Mouse (Mus musculus) forebrain, embryonic 12.5 days (tissue): Measurements from ENCODE around the gene Fbxo30. TPM values are rescaled to one million over a fixed set of nuclear protein-coding genes. Genes with fewer than 3 reads are reported as not detected.
A peak's percentile ranks its signal among the peaks of the same experiment; 100 is the strongest.
"Not testable (repeated sequence)": the region's sequence is repeated elsewhere in the genome, so short reads cannot be mapped to it uniquely, and the experiment has no call there.

Source experiments
- ATAC-seq: fragments of 200-750 bp; cut with Nextera tagmentation; 2 replicates; pipeline ENCODE4 v1.8.0; 2017; ENCODE audit warnings: moderate TSS enrichment; ENCODE audit not compliant: low FRiP score
- H3K27ac ChIP-seq: fragments of 300-500 bp; sonication (generic); 2 replicates; pipeline ENCODE4 v1.5.1; 2016; ENCODE audit warnings: mild to moderate bottlenecking
- H3K27me3 ChIP-seq: fragments of 300-500 bp; sonication (generic); 2 replicates; pipeline ENCODE4 v1.6.1; 2016; ENCODE audit warnings: mild to moderate bottlenecking
- H3K36me3 ChIP-seq: fragments of 300-500 bp; sonication (generic); replicated peaks from 2 replicates; pipeline ENCODE4 v1.6.1; 2016; ENCODE audit warnings: mild to moderate bottlenecking
- H3K4me1 ChIP-seq: fragments of 300-500 bp; sonication (generic); 2 replicates; pipeline ENCODE4 v1.6.1; 2016
- H3K4me2 ChIP-seq: fragments of 300-500 bp; sonication (generic); 2 replicates; pipeline ENCODE4 v1.6.1; 2016; ENCODE audit warnings: mild to moderate bottlenecking, moderate library complexity
- H3K4me3 ChIP-seq: fragments of 300-500 bp; sonication (generic); replicated peaks from 2 replicates; pipeline ENCODE4 v1.5.1; 2016; ENCODE audit warnings: mild to moderate bottlenecking
- H3K9ac ChIP-seq: fragments of 300-500 bp; sonication (generic); 2 replicates; pipeline ENCODE4 v1.6.1; 2016; ENCODE audit warnings: mild to moderate bottlenecking
- H3K9me3 ChIP-seq: fragments of 300-500 bp; sonication (generic); 2 replicates; pipeline ENCODE4 v1.6.1; 2016
- WGBS: fragments of 180-500 bp; shearing (Covaris S2); methylation state at CpG from one replicate; pipeline ENCODE4 v1.1.7; 2016; 5-methylcytosine and 5-hydroxymethylcytosine counted together
- polyA plus RNA-seq: library from polyadenylated mRNA; unstranded; fragments of >200 nt; fragmentation: Nextera tagmentation; extraction: Ambion mirVana; gene quantifications from 2 replicates; pipeline ENCODE4 v1.2.1, GENCODE M21; 2016

Fbxo30 gene
- 43.7 and 46.6 TPM in 2 replicates for polyA plus RNA-seq

DNA sequence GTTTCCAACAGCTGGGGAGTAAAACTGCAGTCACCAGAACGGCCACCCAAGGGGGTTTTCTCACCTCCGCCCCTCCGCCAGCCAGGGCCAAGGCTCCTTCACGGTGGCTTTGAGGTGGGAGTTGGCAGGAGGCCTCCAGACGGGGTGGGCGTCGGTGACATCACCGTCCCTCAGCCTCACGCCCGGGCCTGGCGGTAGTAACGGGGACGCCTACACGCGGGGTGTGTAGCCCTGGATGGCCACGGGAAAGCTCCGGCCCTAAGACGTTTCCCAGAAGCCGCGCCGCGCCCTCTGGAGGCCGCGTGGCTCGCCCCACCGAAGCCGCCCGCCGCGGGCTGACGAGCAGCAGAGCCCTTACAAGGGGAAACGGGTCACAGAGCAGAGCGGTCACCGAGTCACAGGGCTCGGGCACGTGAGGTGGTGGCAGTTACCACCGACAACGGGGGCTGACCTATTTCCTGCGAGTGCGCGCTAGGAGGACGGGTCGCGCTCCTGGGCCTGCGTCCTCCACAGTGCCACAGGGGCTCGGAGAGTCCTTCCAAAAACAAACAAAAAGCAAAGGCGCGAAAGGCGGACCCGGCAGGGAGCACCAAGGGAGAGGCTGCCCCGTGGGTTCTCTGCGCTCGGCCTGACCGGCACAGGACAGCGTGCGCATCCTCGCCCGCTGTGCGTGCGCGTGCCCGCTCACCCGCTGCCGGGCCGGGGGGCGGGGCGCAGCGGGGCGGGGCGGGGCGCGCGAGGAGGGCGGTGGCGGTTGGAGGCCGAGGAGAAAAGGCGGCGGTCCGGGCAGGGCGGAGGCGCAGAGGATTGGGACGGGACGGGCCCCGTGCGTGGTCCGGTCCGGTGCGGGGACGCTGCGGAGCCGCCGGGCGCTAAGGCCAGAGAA is at the start of gene Fbxo30:
Gene Fbxo30 (plus strand): TSS at position 753 of the 886 bp plus-strand sequence.
- Histone ChIP-seq H3K36me3 (no peaks in the 10 kb centered on the region), H3K4me3 (peak within 1 kb of the TSS; percentile 95), H3K9ac (peak within 1 kb of the TSS; percentile 94), H3K4me2 (peak within 1 kb of the TSS; percentile 79), H3K4me1 (peaks cover 7% of the 10 kb centered on the region; the same call in 1 of the 2 replicates), H3K9me3 (no peaks in the 10 kb centered on the region), H3K27ac (peak within 1 kb of the TSS; percentile 97), H3K27me3 (no peaks in the 10 kb centered on the region)
- WGBS, result under 1% methylated on average over 71 of the region's 93 CpGs
- peak; percentile 93 for ATAC-seq

DNA sequence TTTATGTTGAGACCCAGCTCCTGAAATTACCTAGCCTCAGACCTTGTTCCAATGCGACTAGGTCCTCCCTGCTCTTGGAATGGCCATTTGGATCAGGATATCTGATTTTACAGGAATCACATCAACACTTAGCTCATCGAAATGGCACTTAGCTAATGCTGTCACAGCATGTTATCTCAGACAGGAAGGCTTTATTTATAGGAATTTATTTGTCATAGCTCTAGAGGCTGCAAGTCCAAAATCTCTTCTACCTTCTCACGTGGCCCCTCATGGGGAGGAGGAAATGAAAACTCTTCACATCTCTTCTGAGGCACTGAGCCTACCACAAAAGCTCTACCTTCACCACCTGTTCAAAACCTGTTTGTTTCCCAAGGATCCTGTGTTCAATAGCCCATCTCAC is 47.9 kb upstream of the Fbxo30 start:
- no peaks in the 10 kb centered on the region for H3K27me3 ChIP-seq
- WGBS, result 77% methylated on average over 3 of the region's 3 CpGs
- H3K9me3 ChIP-seq, result no peaks in the 10 kb centered on the region
- H3K4me3 ChIP-seq, result no peak overlapping the region
- no peaks in the 10 kb centered on the region for H3K4me1 ChIP-seq
- H3K4me2 ChIP-seq, result no peak overlapping the region
- no peaks in the 10 kb centered on the region for H3K36me3 ChIP-seq
- no peak for ATAC-seq
- H3K27ac ChIP-seq, result no peak overlapping the region
- no peak overlapping the region for H3K9ac ChIP-seq

DNA sequence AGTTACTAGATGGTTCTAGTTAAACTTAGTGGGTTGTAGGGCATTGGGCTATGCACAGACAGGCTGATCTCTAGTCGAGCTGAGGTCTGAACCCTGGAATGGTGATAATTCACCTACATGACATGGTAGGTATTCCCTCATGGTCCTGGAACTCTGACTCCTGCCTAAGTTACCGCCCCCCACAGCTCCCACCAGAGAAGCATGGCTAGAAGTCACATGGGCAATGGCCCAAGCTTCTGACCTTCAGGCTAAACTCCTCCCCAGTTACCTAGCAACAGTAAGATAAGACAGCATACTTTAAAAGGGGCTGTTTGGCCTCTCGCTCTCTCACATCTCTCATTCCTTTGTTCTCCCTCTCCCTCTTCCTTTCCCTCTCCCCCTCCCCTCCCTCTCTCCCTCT is 38.1 kb upstream of the Fbxo30 start:
- H3K27ac ChIP-seq, result not testable (repeated sequence)

DNA sequence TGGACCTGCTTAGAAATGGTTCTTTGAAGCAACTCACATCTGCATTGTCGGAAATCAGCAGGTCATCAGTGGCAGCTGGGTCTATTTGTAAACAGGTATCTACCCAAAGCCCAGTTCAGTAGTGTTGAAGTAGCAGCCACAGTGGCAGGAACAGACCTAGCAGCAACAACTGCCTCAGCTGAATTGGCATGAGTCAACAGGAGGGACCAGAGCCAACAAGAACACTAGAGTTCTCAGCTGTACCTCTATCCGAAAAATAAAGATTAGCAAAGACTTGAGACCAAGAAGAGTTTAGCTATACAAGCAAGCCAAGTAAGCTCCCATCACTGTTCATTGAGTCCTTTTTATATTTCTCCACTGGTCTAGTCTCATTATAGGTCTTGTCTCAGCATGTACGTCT is 32.9 kb upstream of the Fbxo30 start:
- Histone ChIP-seq H3K4me1 (no peaks in the 10 kb centered on the region), H3K36me3 (no peaks in the 10 kb centered on the region), H3K4me3 (no peak overlapping the region), H3K9me3 (no peaks in the 10 kb centered on the region), H3K27ac (no peak overlapping the region), H3K9ac (no peak overlapping the region), H3K4me2 (no peak overlapping the region), H3K27me3 (no peaks in the 10 kb centered on the region)
- no peak for ATAC-seq
- 87% methylated on average over 3 of the region's 3 CpGs for WGBS

More for the DNA sequence above, 38.1 kb upstream of the Fbxo30 start:
- not testable (repeated sequence) for H3K27me3 ChIP-seq, H3K4me2 ChIP-seq, H3K4me3 ChIP-seq, ATAC-seq, H3K36me3 ChIP-seq, H3K9me3 ChIP-seq, H3K9ac ChIP-seq, H3K4me1 ChIP-seq
- 67% methylated on average over 3 of the region's 3 CpGs for WGBS

DNA sequence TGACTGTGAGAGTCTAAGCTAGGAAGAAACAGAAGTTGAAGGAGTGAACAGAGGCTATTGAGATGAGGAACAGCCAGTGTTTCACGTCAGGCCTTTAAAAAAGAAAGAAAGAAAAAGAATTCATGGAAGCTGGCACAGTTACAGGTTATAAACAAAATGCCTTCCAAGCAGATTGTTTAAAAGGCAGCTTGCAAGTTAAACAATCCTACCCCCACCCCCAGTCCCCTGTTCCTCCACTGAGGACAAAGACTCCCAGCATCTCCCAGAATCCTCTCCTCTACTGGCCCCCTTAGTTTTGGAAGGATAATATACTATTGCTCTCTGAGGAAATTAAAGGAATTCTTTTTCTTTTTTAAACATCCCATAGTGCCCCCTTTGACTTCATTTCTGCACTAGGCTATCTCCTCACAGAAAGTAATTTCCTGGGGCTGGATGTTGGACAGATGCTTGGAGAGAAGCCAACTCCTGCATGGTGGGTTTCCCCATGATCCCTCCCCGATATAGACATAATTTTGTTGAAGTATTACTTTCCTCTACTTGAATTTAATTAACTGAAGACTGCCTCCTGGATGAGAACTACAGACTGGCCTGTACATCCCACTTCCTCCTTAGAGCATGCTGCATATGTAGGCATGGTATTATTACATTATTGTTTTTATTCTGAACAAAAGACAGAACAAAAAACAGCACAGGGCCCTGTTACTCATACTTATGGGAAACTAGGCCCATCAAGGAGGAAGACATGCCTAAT is 30.7 kb upstream of the Fbxo30 start:
- no peaks in the 10 kb centered on the region for H3K4me1 ChIP-seq
- ATAC-seq, result no peak
- H3K4me3 ChIP-seq, result no peak overlapping the region
- H3K27me3 ChIP-seq, result no peaks in the 10 kb centered on the region
- H3K9me3 ChIP-seq, result no peaks in the 10 kb centered on the region
- 49% methylated on average over 2 of the region's 2 CpGs for WGBS
- H3K4me2 ChIP-seq, result no peak overlapping the region
- H3K9ac ChIP-seq, result no peak overlapping the region
- no peak overlapping the region for H3K27ac ChIP-seq
- no peaks in the 10 kb centered on the region for H3K36me3 ChIP-seq

DNA sequence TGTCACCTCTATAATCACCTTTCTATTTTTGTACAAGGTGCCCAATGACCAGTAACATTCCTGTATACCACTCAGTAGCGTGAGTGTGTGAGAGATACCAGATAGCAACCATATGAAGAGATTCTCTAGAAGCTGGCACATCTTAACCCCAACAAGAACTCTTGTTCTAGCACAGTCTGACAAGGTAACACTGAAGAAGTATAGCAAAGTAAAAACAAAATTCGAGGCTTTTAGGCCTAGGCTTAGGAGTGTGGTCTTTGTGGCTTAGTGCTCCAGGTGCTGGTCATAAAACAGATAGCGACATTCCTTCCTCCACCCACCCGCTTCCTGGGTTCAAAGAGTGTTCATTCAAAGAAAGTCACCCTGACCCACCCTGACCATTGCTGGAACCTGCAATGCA is 27.5 kb upstream of the Fbxo30 start:
- 90% methylated on average over 4 of the region's 4 CpGs for WGBS
- not testable (repeated sequence) for H3K27ac ChIP-seq, H3K27me3 ChIP-seq, H3K9ac ChIP-seq, H3K4me3 ChIP-seq, H3K9me3 ChIP-seq, H3K36me3 ChIP-seq, H3K4me1 ChIP-seq, H3K4me2 ChIP-seq, ATAC-seq

DNA sequence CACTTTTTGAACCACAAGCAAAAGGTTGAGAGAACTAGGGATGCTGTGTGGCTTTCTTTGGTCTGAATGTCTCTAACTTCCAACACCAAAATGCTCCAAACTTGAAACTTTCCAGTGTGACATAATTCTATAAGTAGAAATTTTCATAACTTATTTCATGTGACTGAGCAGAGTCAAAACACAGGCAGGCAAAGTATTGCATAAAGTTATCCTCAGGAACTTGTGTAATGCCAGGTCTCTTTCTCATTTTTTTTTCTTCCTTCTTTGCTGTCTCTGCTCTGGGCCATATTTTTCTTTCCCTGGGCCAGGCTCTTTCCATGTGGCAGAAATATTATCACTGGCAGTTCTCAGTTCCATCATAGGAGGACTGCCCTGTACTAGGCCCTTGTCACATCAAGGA is 21.0 kb upstream of the Fbxo30 start:
- no peak overlapping the region for H3K9ac ChIP-seq
- H3K4me3 ChIP-seq, result no peak overlapping the region
- H3K27me3 ChIP-seq, result no peaks in the 10 kb centered on the region
- H3K4me1 ChIP-seq, result no peaks in the 10 kb centered on the region
- no peak for ATAC-seq
- no peaks in the 10 kb centered on the region for H3K36me3 ChIP-seq
- H3K9me3 ChIP-seq, result no peaks in the 10 kb centered on the region
- no peak overlapping the region for H3K27ac ChIP-seq
- H3K4me2 ChIP-seq, result no peak overlapping the region

DNA sequence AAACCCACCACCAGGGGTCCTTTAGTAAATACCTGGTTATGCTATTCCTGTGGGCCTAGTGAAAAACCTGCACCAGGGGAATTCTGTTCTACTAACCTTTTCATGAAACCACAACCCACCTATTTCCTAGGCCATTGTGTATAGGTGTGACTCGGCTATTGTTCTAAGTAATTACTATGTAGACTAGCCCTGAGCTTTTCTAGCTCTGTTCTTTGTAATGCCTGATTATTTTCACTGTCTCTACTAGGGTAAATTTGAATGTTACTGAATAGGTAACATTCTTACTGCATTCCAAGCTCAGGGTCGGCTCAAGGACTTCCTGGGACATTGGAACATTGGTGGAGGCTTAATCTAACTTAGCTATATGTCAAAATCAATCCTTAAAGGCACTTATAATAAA is 18.8 kb upstream of the Fbxo30 start:
- not testable (repeated sequence) for H3K4me2 ChIP-seq, H3K27me3 ChIP-seq, H3K36me3 ChIP-seq, H3K9ac ChIP-seq, H3K27ac ChIP-seq, ATAC-seq, H3K4me1 ChIP-seq, H3K9me3 ChIP-seq, H3K4me3 ChIP-seq
- WGBS, result 83% methylated on average over 2 of the region's 2 CpGs

DNA sequence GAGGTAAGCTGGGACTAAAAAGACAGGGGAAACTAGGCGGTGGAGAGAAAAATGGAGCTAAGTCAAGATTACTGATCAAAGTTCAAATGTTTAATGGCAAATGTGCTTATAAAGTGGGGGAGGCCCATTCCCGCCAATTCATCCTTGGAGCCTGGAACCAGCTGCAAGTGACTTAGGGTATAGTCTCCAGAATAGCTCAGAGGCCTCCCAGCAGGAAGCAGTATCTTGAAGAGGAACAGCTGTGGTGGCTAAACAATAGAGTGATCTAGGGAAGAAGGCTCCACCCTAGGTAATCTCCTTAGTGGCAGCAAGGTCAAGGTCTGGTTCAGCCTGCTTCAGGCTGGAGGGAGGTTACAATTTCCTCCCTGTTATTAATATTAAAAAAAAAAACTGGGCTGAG is 17.3 kb upstream of the Fbxo30 start:
- H3K27ac ChIP-seq, ATAC-seq, H3K4me3 ChIP-seq, H3K36me3 ChIP-seq, H3K4me2 ChIP-seq, H3K4me1 ChIP-seq, H3K9me3 ChIP-seq, H3K27me3 ChIP-seq, H3K9ac ChIP-seq: not testable (repeated sequence)
- 89% methylated on average over 2 of the region's 2 CpGs for WGBS

DNA sequence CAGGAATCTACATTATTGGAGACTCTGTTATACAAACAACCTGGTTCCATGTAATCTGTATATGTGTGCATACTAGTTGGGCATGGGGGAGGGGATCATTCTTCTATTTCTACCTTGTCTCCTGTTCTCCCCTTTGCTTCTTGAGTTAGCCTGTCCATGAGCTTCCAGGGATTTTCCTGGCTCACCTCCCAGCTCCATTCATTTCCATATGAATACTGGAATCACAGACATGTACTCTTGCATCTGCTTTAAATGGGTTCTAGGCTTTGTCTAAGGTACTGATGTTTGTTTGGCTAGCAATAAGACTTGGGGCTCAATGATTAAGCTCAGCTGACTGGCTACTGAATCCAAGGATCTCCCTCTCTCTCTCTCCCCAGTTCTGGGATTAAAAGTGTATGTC is 12.0 kb upstream of the Fbxo30 start:
- no peaks in the 10 kb centered on the region for H3K4me1 ChIP-seq
- H3K9ac ChIP-seq, result no peak overlapping the region
- no peak overlapping the region for H3K4me2 ChIP-seq
- H3K27me3 ChIP-seq, result no peaks in the 10 kb centered on the region
- ATAC-seq, result no peak
- no peaks in the 10 kb centered on the region for H3K9me3 ChIP-seq
- H3K4me3 ChIP-seq, result no peak overlapping the region
- H3K27ac ChIP-seq, result no peak overlapping the region
- H3K36me3 ChIP-seq, result no peaks in the 10 kb centered on the region

DNA sequence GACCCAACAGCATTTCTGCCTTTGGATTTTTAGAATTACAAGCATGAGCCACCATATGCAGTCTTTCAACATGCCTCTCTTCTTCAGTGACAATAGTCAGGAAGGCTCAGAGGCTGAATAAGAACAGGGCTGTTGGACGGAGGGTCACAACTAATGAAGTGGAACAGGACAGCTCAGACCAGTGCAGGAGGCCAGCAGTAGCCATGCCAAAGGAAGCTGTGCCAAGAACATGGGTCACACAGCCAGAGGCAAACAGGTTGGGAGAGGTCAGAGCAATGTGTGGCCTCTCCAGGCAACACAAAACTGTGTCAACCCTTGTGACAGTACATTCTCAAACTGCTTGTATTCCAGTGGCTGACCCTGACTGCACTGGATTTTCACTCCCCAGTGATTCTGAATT is 6.7 kb upstream of the Fbxo30 start:
- Histone ChIP-seq H3K4me2 (no peak overlapping the region), H3K4me3 (no peak overlapping the region), H3K9ac (no peak overlapping the region), H3K4me1 (no peaks in the 10 kb centered on the region), H3K27me3 (no peaks in the 10 kb centered on the region), H3K27ac (no peak overlapping the region), H3K36me3 (no peaks in the 10 kb centered on the region), H3K9me3 (no peaks in the 10 kb centered on the region)
- no peak for ATAC-seq
- 60% methylated on average over 1 of the region's 1 CpGs for WGBS

DNA sequence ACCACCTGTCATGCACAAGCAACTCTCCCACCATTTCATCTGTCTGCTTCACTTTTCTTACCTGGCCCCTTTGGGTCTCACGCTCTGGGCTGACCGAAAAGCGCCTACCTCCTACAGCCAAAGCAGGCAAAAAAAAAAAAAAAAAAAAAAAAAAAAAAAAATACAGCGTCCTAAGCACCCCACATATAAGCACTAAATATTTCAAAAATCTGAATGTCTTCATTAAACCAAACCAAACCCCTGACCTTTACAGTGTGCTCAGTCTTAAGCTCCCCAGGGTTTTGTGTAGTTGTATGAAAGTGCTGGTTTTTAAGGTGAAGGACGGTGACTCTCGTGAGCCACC is 924 bp upstream of the Fbxo30 start:
- H3K9me3 ChIP-seq, result no peaks in the 10 kb centered on the region
- no peak; the same call in 1 of the 2 replicates for ATAC-seq
- peaks cover 7% of the 10 kb centered on the region; the same call in 1 of the 2 replicates for H3K4me1 ChIP-seq
- peak overlapping the region; percentile 95 for H3K4me3 ChIP-seq
- no peaks in the 10 kb centered on the region for H3K36me3 ChIP-seq
- no peaks in the 10 kb centered on the region for H3K27me3 ChIP-seq
- peak overlapping the region; percentile 94 for H3K9ac ChIP-seq
- 8% methylated on average over 6 of the region's 6 CpGs for WGBS
- peak overlapping the region; percentile 79 for H3K4me2 ChIP-seq
- peak overlapping the region; percentile 97 for H3K27ac ChIP-seq
